Mouse (Mus musculus) 416B (cell line): ENCODE results near the gene Fanca.
"Not testable (repeated sequence)": the region's sequence is repeated elsewhere in the genome, so short reads cannot be mapped to it uniquely, and the experiment has no call there.

Experiments used
- DNase-seq: peaks from one replicate; pipeline ENCODE4 v3.0.0; 2011; ENCODE audit warnings: low read depth

Gene Fanca

DNA sequence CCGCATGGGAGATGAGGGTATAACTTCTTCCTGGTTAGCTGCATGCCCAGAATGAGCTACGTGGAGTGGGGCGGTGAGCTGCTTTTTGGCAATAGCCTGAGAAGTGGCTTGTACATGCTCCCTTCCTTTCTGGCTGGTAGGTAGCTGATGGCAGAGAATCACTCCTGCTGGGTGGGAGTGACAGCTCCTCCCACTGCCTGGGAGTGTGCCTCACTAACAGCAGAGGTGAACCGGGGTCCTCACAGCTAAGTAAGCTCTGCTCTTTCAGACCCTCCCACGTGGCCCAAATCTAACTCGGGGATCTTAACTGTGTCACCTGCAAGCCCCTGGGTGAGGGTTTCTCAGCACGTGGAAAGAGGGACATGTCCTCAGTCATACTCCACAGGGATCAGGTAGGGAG, 85.8 kb downstream of the Fanca start:
- no peak for DNase-seq

DNA sequence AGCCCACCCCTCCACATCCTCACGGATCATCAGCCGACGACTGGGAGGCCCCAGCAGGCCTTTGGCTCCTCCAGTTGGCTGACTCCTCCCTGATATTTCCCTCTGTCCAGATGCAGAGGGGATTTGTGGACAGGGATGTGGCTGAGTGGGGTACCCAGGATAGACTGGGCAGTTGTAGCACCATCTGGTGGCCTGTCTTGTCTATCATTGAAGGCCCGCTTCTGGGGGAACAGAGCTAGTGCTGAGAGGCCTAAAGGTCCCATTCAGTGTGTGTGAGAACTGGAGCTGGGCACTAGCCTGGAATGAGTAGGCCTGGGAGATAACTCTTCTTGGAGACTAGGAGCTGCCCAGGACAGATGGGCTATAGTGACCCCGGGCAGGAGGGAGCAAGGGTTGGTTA, 86.6 kb downstream of the Fanca start:
- DNase-seq = peak; percentile 33

DNA sequence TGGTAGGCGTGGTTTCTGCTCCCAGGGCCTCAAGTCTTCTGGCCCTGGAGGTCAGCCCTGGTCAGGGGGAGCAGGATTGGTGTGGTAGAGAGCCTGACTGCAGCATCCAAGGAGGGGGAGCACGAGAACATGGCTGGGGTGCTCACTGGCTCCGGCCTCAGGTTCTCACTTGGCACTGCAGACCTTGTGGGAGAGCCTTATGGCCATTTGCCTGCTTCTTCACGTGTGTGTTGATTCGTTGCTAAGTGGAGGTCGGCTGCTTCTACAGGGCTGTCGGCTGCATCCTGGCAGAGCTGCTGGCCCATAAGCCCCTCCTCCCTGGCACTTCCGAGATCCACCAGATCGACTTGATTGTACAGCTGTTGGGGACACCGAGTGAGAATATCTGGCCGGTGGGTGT, 88.0 kb downstream of the Fanca start:
- not testable (repeated sequence) for DNase-seq

DNA sequence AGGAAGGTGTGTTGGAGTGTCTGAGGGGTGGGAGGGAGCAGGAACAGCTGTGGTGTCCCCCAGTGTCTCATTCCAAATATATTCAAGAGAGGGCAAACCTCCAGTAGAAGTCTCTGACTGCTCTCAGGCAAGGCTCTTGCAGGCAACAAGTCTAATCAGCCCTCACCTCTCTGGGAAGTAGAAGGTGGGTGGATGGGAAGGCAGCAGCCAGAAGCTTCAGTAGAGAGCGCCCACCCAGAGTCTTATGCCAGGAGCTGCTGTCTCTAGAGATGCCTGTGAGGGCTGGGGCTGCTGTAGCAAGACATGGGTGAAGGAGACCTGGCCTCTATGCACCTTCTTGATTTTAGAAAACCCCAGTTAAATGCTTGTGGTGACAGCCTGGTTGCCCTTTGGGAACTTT, 90.0 kb downstream of the Fanca start:
- no peak for DNase-seq

DNA sequence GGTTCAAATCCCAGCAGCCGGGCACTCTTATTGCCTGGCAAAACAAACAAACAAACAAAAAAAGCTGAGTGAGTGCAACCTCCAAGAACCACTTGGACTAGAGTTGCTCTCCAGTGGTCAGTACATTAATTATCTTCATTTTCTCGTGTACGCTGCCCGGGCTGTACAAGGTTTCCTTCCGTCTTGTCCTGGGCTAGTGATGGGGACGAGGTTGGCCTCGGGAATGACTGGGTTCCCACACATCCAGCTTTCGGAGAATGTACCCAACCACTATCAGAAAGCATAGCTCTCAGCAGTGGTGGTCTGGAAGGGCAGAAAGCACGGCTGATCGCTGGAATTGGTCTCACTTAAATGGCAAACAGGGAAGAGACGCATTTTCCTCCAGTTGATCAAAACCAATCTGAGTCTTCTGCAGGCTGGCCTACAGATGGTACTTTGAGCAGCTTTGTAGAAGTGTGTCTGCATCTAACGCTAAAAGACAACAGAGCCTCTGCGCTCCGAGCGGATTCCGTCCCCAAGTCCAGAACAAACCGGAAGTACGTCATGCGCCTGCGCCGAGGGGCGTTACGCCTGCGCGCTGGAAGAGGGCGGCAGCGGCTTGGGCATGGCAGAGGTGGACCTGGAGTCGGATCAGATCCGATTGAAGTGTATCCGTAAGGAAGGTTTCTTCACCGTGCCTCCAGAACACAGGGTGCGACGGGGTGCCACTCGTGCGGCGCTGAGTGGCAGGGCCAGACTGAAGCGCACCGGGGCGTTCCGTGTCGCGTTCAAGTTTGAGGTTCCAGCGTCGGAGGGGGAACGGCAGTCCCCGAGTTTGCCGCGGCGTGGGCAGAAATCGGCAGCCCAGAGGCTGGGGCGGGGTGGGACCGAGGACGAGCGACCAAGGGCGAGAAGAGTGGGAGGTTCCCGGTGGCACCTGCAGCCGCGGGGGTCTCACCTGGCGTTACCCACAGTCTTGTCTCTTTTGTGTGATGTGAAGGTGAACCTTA, 93.8 kb downstream of the Fanca start, which contains the start of gene Cdk10:
Gene Cdk10 (plus strand): TSS at position 565 of the 989 bp plus-strand sequence.
- DNase-seq = peak; percentile 93

DNA sequence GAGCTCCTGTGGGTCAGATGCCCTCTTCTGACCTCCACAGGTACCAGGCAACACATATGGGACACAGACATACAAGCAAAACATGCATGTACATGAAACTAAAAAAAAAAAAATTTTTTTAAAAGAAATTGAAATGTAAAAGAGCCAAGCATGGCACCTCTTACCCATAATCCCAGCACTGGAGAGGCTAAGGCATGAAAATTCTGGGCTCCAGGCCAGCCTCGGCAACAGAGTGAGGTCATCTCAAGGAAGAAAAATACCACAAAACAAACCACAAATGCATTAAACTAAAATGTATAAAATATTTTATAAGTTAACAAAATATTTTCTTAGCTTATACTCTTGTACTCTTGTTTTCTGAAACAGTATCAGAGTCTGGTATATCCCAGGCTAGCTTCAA, 97.5 kb downstream of the Fanca start:
- DNase-seq = peak; percentile 78
